Mouse (Mus musculus): ENCODE measurements around the gene Foxf1. TPM values are rescaled to one million over a fixed set of nuclear protein-coding genes. Genes with fewer than 3 reads are reported as not detected.

The Foxf1 gene
- polyA plus RNA-seq, 2 experiments = 0.28 to 0.54 TPM

DNA sequence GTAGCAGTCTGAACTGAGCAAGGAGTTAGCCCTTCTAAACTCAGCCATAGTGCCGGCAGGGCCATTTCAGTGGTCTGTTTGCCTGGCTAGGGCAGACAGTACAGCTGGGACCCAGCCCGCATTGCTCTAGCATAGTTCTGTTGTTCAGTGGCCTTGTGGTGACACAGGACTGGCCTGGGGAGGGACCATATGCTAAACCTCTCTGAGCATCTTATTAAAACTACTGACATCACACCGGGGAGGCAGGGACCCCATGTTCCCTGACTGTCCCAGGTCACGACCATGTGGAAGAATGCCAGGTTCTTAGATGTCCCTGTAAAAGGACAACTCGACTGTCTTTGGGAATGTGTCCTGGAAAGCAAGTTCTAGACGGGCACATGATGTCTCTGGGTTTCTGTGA is 8.0 kb downstream of the Foxf1 start:
- no peak for ATAC-seq (ENCODE audit: low FRiP score, low read depth)

DNA sequence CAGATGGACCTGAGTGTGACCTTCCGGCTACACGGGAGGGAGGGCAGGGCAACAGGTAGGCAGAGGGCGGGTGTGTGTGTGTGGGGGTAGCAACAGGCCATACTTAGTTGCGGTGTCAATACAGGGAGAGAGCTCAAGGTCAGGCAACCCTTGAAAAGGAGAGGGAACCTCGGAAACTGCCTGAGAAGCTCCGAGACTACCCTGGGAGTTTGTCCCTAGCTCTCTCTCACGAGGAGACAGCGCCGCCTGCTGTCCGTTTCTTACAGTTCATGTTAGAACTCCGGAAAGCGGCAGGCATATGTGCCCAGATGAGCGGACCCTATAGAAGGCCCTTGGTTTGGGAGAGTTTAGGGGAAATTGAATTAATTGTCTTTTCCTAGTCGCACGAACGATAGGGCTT is 8.4 kb downstream of the Foxf1 start:
- Histone ChIP-seq H3K9me3 (ENCODE audit: control insufficient read depth, low read length) (no peaks in the 10 kb centered on the region), H3K4me3 (replicated peaks; ENCODE audit: low read length) (no peak overlapping the region), H3K4me1 (ENCODE audit: control insufficient read depth, insufficient read depth, low read length) (no peaks in the 10 kb centered on the region), H3K9ac (ENCODE audit: low read depth, low read length, severe bottlenecking) (no peak overlapping the region), H3K27me3 (ENCODE audit: control insufficient read depth, insufficient read depth, low read length) (peaks cover 56% of the 10 kb centered on the region), H3K36me3 (ENCODE audit: control insufficient read depth, insufficient read depth, low read length) (peaks cover 7% of the 10 kb centered on the region), H3K27ac (replicated peaks; ENCODE audit: low read depth, low read length) (no peak overlapping the region), H3K4me2 (replicated peaks; ENCODE audit: low read depth, low read length, severe bottlenecking) (no peak overlapping the region)
- 4% methylated on average over 16 of the region's 16 CpGs for WGBS
- TF ChIP-seq POLR2A (IDR thresholded peaks at IDR 0.05; ENCODE audit: borderline replicate concordance, extremely low read depth, insufficient read depth, insufficient read length) = no peak
- ATAC-seq (ENCODE audit: low FRiP score, low read depth) (peak; percentile 81), DNase-seq (ENCODE audit: low spot score) (peak; percentile 87)

More for the DNA sequence above, 8.0 kb downstream of the Foxf1 start:
- no peak overlapping the region for H3K4me2 ChIP-seq (replicated peaks; ENCODE audit: low read depth, low read length, severe bottlenecking)
- H3K4me3 ChIP-seq (replicated peaks; ENCODE audit: low read length) = no peak overlapping the region
- H3K27me3 ChIP-seq (ENCODE audit: control insufficient read depth, insufficient read depth, low read length) = peaks cover 61% of the 10 kb centered on the region
- no peak for DNase-seq (ENCODE audit: low spot score)
- H3K36me3 ChIP-seq (ENCODE audit: control insufficient read depth, insufficient read depth, low read length) = peaks cover 3% of the 10 kb centered on the region
- WGBS = 39% methylated on average over 6 of the region's 6 CpGs
- no peak overlapping the region for H3K9ac ChIP-seq (ENCODE audit: low read depth, low read length, severe bottlenecking)
- no peak for TF ChIP-seq POLR2A (IDR thresholded peaks at IDR 0.05; ENCODE audit: borderline replicate concordance, extremely low read depth, insufficient read depth, insufficient read length)
- no peak overlapping the region for H3K27ac ChIP-seq (replicated peaks; ENCODE audit: low read depth, low read length)
- H3K4me1 ChIP-seq (ENCODE audit: control insufficient read depth, insufficient read depth, low read length) = no peaks in the 10 kb centered on the region
- no peaks in the 10 kb centered on the region for H3K9me3 ChIP-seq (ENCODE audit: control insufficient read depth, low read length)

DNA sequence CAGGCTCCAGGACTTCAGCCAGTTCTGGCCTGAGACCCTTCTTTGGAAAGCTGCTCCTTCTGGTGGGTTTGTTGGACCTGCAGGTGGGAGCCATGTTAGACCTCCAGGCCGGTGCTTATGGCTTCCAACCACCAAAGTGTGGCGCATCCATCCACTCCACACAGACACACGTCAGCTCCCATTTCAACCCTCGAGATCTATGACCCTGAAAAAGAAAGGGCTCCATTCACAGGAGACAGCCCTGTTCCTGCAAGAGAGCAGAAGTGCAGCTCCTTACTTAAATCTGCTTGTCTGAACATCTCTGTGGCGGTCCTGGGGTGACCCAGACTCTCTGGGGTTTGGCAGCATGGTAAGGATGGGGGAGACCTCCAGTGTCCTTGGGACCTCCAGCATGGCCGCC is 9.3 kb downstream of the Foxf1 start:
- Histone ChIP-seq H3K4me2 (replicated peaks; ENCODE audit: low read depth, low read length, severe bottlenecking) (no peak overlapping the region), H3K4me1 (ENCODE audit: control insufficient read depth, insufficient read depth, low read length) (no peaks in the 10 kb centered on the region), H3K27me3 (ENCODE audit: control insufficient read depth, insufficient read depth, low read length) (peaks cover 47% of the 10 kb centered on the region), H3K9me3 (ENCODE audit: control insufficient read depth, low read length) (no peaks in the 10 kb centered on the region), H3K36me3 (ENCODE audit: control insufficient read depth, insufficient read depth, low read length) (peaks cover 16% of the 10 kb centered on the region), H3K4me3 (replicated peaks; ENCODE audit: low read length) (no peak overlapping the region), H3K27ac (replicated peaks; ENCODE audit: low read depth, low read length) (no peak overlapping the region), H3K9ac (ENCODE audit: low read depth, low read length, severe bottlenecking) (no peak overlapping the region)
- 75% methylated on average over 6 of the region's 6 CpGs for WGBS
- ATAC-seq (ENCODE audit: low FRiP score, low read depth) (no peak), DNase-seq (ENCODE audit: low spot score) (no peak)
- no peak for TF ChIP-seq POLR2A (IDR thresholded peaks at IDR 0.05; ENCODE audit: borderline replicate concordance, extremely low read depth, insufficient read depth, insufficient read length)

- peaks cover 6% of the 10 kb centered on the region; the same call in 1 of the 2 replicates for H3K4me1 ChIP-seq (ENCODE audit: control insufficient read depth, insufficient read depth, low read length)
- peaks cover 56% of the 10 kb centered on the region for H3K36me3 ChIP-seq (ENCODE audit: control insufficient read depth, insufficient read depth, low read length)
- TF ChIP-seq POLR2A (IDR thresholded peaks at IDR 0.05; ENCODE audit: borderline replicate concordance, extremely low read depth, insufficient read depth, insufficient read length) = no peak
- no peaks in the 10 kb centered on the region for H3K27me3 ChIP-seq (ENCODE audit: control insufficient read depth, insufficient read depth, low read length)
- WGBS = 44% methylated on average over 17 of the region's 17 CpGs
- ATAC-seq (ENCODE audit: low FRiP score, low read depth) = no peak; the same call in 1 of the 2 replicates
- no peak overlapping the region for H3K4me2 ChIP-seq (replicated peaks; ENCODE audit: low read depth, low read length, severe bottlenecking)
- H3K9me3 ChIP-seq (ENCODE audit: control insufficient read depth, low read length) = no peaks in the 10 kb centered on the region
- no peak overlapping the region for H3K27ac ChIP-seq (replicated peaks; ENCODE audit: low read depth, low read length)
- DNase-seq (ENCODE audit: low spot score) = peak; percentile 82
- H3K9ac ChIP-seq (ENCODE audit: low read depth, low read length, severe bottlenecking) = no peak overlapping the region
- no peak overlapping the region for H3K4me3 ChIP-seq (replicated peaks; ENCODE audit: low read length)
Observed at GRCm38 (mm10) chr8:121104049-121104818, 20.0 kb downstream of the Foxf1 start.

DNA sequence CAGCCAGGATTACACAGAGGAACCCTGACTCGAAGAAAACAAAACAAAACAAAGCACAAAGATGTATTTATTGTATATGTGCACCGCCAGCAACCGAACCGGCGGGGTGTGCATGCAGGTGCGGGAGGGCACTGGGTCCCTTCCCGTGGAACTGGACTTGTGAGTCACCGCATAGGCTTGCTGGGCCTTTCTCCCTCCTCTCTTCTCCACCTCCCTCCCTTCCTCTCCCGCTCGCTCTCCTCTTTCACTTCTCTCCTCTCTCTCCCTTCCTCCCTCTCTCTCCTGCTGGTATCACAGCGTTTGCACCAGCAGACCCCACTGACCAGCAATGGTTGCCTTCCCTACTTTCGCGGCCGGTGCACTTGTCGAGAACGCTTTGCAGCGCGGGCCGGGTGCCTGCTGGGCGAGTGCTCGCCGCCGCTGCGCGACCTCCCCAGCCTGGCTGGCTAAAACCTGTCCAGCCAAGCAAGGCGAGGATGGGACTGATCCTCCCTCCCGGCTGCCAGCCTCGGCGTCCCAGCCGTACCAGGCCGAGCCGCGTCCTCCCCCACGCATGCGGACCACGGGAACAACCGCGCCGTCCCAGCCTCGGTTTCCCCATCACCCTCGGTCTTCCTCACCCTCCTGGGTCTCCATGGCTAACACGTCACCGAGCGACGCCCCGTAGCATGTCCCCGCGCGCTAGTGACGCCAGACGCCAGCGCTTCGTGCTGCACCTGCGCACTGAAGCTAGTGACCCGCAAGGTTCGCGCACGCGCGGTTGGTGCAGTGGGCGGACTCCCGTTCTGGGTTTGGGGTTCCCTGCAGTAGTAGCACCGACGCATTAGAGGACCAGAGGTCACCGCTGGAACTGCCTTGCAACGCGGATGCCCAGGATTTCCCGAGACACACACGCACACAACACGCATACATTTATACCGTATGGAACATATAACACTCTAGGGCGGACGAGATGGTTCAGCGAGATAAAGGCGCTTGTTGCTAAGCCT is 23.8 kb downstream of the Foxf1 start, which contains the start of gene Mthfsd:
Gene Mthfsd (minus strand): TSS at position 725 of the 989 bp plus-strand sequence.
- Histone ChIP-seq H3K9ac (ENCODE audit: low read depth, low read length, severe bottlenecking) (peak within 1 kb of the TSS; percentile 87), H3K4me3 (replicated peaks; ENCODE audit: low read length) (peak within 1 kb of the TSS; percentile 93), H3K27me3 (ENCODE audit: control insufficient read depth, insufficient read depth, low read length) (no peaks in the 10 kb centered on the region; the same call in none of the 2 replicates), H3K4me2 (replicated peaks; ENCODE audit: low read depth, low read length, severe bottlenecking) (peak within 1 kb of the TSS; percentile 82), H3K4me1 (ENCODE audit: control insufficient read depth, insufficient read depth, low read length) (peaks cover 6% of the 10 kb centered on the region; the same call in 1 of the 2 replicates), H3K36me3 (ENCODE audit: control insufficient read depth, insufficient read depth, low read length) (peaks cover 30% of the 10 kb centered on the region), H3K27ac (replicated peaks; ENCODE audit: low read depth, low read length) (peak within 1 kb of the TSS; percentile 68), H3K9me3 (ENCODE audit: control insufficient read depth, low read length) (no peaks in the 10 kb centered on the region)
- TF ChIP-seq POLR2A (IDR thresholded peaks at IDR 0.05; ENCODE audit: borderline replicate concordance, extremely low read depth, insufficient read depth, insufficient read length) = no peak
- ATAC-seq (ENCODE audit: low FRiP score, low read depth) = peak; percentile 93
- peak; percentile 98 for DNase-seq (ENCODE audit: low spot score)
- 2% methylated on average over 69 of the region's 75 CpGs for WGBS

Data from limb, embryonic 14.5 days (tissue).